Mouse (Mus musculus) forebrain, embryonic 14.5 days (tissue): ENCODE measurements around the gene Fbxo47. TPM values are rescaled to one million over a fixed set of nuclear protein-coding genes. Genes with fewer than 3 reads are reported as not detected.

Experiments used
- polyA plus RNA-seq: library from polyadenylated mRNA; unstranded; fragments of >200 nt; fragmentation: Nextera tagmentation; extraction: Ambion mirVana; gene quantifications from 2 replicates; pipeline ENCODE4 v1.2.1, GENCODE M21; 2014

Fbxo47 gene
- polyA plus RNA-seq, 1 experiment from 2014 or later = 0.65 TPM

Other genes with a start within 250 kb of the Fbxo47 start
- 5.0 and 5.9 TPM in 2 replicates for gene Mllt6, start 220.7 kb downstream of the Fbxo47 start, polyA plus RNA-seq
- gene Cisd3, start 198.3 kb downstream of the Fbxo47 start, polyA plus RNA-seq = 17.3 and 19.5 TPM in 2 replicates
- gene Pcgf2, start 183.7 kb downstream of the Fbxo47 start, polyA plus RNA-seq = 17.6 and 21.9 TPM in 2 replicates
- 530 and 674 TPM in 2 replicates for gene Psmb3, start 180.8 kb downstream of the Fbxo47 start, polyA plus RNA-seq
- 6.0 and 6.9 TPM in 2 replicates for gene Pip4k2b, start 139.4 kb downstream of the Fbxo47 start, polyA plus RNA-seq
- 9.9 and 11.1 TPM in 2 replicates for gene Cwc25, start 117.6 kb downstream of the Fbxo47 start, polyA plus RNA-seq
- 0.50 TPM in 1 of 2 replicates, not detected in the other for gene 1700001P01Rik, start 108.2 kb downstream of the Fbxo47 start, polyA plus RNA-seq
- 348 and 451 TPM in 2 replicates for gene Rpl23, start 101.7 kb downstream of the Fbxo47 start, polyA plus RNA-seq
- gene Lasp1, start 85.2 kb downstream of the Fbxo47 start, polyA plus RNA-seq = 77.6 and 94.6 TPM in 2 replicates
- 20.3 and 21.5 TPM in 2 replicates for gene B230217C12Rik, start 43.4 kb downstream of the Fbxo47 start, polyA plus RNA-seq
- 0.48 and 0.84 TPM in 2 replicates for gene Plxdc1, start 102.3 kb upstream of the Fbxo47 start, polyA plus RNA-seq
- 2.8 and 4.8 TPM in 2 replicates for gene Arl5c, start 112.0 kb upstream of the Fbxo47 start, polyA plus RNA-seq
- 22.1 and 29.2 TPM in 2 replicates for gene Cacnb1, start 138.9 kb upstream of the Fbxo47 start, polyA plus RNA-seq
- gene Rpl19, start 142.6 kb upstream of the Fbxo47 start, polyA plus RNA-seq = 787 and 932 TPM in 2 replicates
- 1.1 and 2.4 TPM in 2 replicates for gene Stac2, start 169.3 kb upstream of the Fbxo47 start, polyA plus RNA-seq